Mouse (Mus musculus): Measurements from ENCODE around the gene Slco3a1. TPM values are rescaled to one million over a fixed set of nuclear protein-coding genes. Genes with fewer than 3 reads are reported as not detected.

The Slco3a1 gene
- polyA plus RNA-seq, 1 experiment from 2014 or later = 19.8 TPM

DNA sequence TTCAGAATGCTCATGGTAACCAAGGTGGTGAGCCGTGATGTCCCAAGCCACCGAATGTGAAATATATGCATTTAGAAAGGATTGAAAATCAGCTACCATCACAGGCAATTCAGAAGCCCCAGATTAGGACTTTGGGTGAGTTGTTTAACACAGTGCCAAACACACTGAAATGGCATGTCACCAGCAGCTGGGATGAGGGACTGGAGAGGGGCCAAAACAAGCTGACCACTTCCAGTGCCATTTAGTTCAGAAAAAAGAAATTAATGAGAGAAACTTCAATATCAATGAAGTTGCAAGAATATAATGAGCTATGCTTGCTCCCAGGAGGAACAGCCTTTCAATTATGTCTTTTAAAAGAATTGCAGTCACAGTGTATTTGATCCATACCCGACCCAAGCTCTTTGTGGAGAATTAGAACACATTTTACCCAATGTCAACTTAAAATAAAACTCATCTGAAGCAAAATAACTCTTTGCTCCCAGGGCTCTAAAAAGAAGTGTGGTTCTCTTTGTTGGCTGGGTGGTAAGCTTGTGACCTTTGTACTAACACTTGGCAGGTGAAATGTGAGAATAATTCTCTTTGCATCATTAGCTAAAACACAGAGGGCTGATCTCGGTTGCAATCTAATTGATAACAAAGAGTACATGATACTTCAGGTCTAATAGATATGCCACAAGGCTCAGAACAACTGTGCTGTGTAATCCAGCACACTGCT lies 56.2 kb downstream of the Slco3a1 start:
- 65% methylated on average over 4 of the region's 4 CpGs for WGBS
- H3K4me1 ChIP-seq (replicated peaks; ENCODE audit: insufficient read depth, low read length) = no peaks in the 10 kb centered on the region
- H3K36me3 ChIP-seq (ENCODE audit: insufficient read depth, low read length) = no peaks in the 10 kb centered on the region

DNA sequence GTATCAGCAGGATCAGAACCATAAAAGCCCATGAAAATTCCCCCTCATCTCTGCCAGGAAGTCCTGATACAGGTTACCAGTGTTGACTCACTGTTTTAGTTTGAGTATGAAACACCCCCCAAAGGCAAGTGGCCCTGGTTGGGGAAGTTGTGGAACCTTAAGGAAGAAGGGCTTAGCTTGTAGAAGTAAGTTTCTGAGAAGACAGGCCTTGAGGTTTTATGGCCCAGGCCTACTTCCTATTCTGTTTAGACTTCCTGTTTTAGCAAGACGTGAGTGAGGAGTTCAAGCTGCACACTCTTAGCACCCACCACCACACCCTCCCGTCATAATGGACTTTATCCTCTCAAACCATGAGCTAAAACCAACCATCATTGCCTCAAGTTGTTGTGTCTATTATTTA lies 57.4 kb downstream of the Slco3a1 start:
- Histone ChIP-seq H3K27ac (no peak overlapping the region), H3K27me3 (ENCODE audit: insufficient read depth, low read length) (no peaks in the 10 kb centered on the region), H3K9me3 (replicated peaks; ENCODE audit: low read length) (no peaks in the 10 kb centered on the region), H3K9ac (ENCODE audit: low read depth, low read length) (no peak overlapping the region), H3K4me2 (ENCODE audit: low read length) (no peak overlapping the region), H3K4me3 (replicated peaks; ENCODE audit: low read depth, low read length) (no peak overlapping the region), H3K4me1 (replicated peaks; ENCODE audit: insufficient read depth, low read length) (0 out of 2 replicates have a peak, but pooled peaks cover under 1% of the 10 kb centered on the region), H3K36me3 (ENCODE audit: insufficient read depth, low read length) (no peaks in the 10 kb centered on the region)
- TF ChIP-seq CTCF (IDR thresholded peaks at IDR 0.05; ENCODE audit: low read depth) = no peak
- no peak for ATAC-seq (replicated peaks; ENCODE audit: low FRiP score, low read depth)
- no peak for DNase-seq (ENCODE audit: low spot score)
- 53% methylated on average over 2 of the region's 2 CpGs for WGBS

More for the DNA sequence above, 56.2 kb downstream of the Slco3a1 start:
- Histone ChIP-seq H3K27ac (no peak overlapping the region), H3K4me3 (replicated peaks; ENCODE audit: low read depth, low read length) (no peak overlapping the region), H3K9ac (ENCODE audit: low read depth, low read length) (no peak overlapping the region), H3K4me2 (ENCODE audit: low read length) (no peak overlapping the region), H3K9me3 (replicated peaks; ENCODE audit: low read length) (no peaks in the 10 kb centered on the region), H3K27me3 (ENCODE audit: insufficient read depth, low read length) (no peaks in the 10 kb centered on the region)
- no peak for TF ChIP-seq CTCF (IDR thresholded peaks at IDR 0.05; ENCODE audit: low read depth)
- DNase-seq (ENCODE audit: low spot score) (no peak), ATAC-seq (replicated peaks; ENCODE audit: low FRiP score, low read depth) (no peak)

GRCm38 (mm10) chr7:74495451-74495850 lies 59.1 kb downstream of the Slco3a1 start:
- H3K4me3 ChIP-seq (replicated peaks; ENCODE audit: low read depth, low read length) = no peak overlapping the region
- no peak overlapping the region for H3K9ac ChIP-seq (ENCODE audit: low read depth, low read length)
- no peak for DNase-seq (ENCODE audit: low spot score)
- ATAC-seq (replicated peaks; ENCODE audit: low FRiP score, low read depth) = no peak
- 94% methylated on average over 2 of the region's 2 CpGs for WGBS
- no peak for TF ChIP-seq CTCF (IDR thresholded peaks at IDR 0.05; ENCODE audit: low read depth)
- no peak overlapping the region for H3K27ac ChIP-seq
- H3K9me3 ChIP-seq (replicated peaks; ENCODE audit: low read length) = no peaks in the 10 kb centered on the region
- peaks cover 7% of the 10 kb centered on the region; the same call in 1 of the 2 replicates for H3K4me1 ChIP-seq (replicated peaks; ENCODE audit: insufficient read depth, low read length)
- H3K36me3 ChIP-seq (ENCODE audit: insufficient read depth, low read length) = no peaks in the 10 kb centered on the region
- H3K27me3 ChIP-seq (ENCODE audit: insufficient read depth, low read length) = no peaks in the 10 kb centered on the region
- no peak overlapping the region for H3K4me2 ChIP-seq (ENCODE audit: low read length)

GRCm38 (mm10) chr7:74493775-74494174 lies 60.8 kb downstream of the Slco3a1 start:
- Histone ChIP-seq H3K4me2 (ENCODE audit: low read length) (no peak overlapping the region), H3K4me3 (replicated peaks; ENCODE audit: low read depth, low read length) (no peak overlapping the region), H3K4me1 (replicated peaks; ENCODE audit: insufficient read depth, low read length) (peaks cover 7% of the 10 kb centered on the region; the same call in 1 of the 2 replicates), H3K27ac (no peak overlapping the region), H3K9me3 (replicated peaks; ENCODE audit: low read length) (no peaks in the 10 kb centered on the region), H3K27me3 (ENCODE audit: insufficient read depth, low read length) (no peaks in the 10 kb centered on the region), H3K36me3 (ENCODE audit: insufficient read depth, low read length) (no peaks in the 10 kb centered on the region), H3K9ac (ENCODE audit: low read depth, low read length) (no peak overlapping the region)
- ATAC-seq (replicated peaks; ENCODE audit: low FRiP score, low read depth) (no peak), DNase-seq (ENCODE audit: low spot score) (no peak)
- no peak for TF ChIP-seq CTCF (IDR thresholded peaks at IDR 0.05; ENCODE audit: low read depth)
- WGBS = 62% methylated on average over 1 of the region's 1 CpGs

GRCm38 (mm10) chr7:74491683-74492355 lies 62.8 kb downstream of the Slco3a1 start:
- no peak overlapping the region for H3K9ac ChIP-seq (ENCODE audit: low read depth, low read length)
- H3K4me1 ChIP-seq (replicated peaks; ENCODE audit: insufficient read depth, low read length) = peaks cover 7% of the 10 kb centered on the region; the same call in 1 of the 2 replicates
- DNase-seq (ENCODE audit: low spot score) (no peak), ATAC-seq (replicated peaks; ENCODE audit: low FRiP score, low read depth) (no peak)
- H3K4me2 ChIP-seq (ENCODE audit: low read length) = no peak overlapping the region
- H3K27me3 ChIP-seq (ENCODE audit: insufficient read depth, low read length) = no peaks in the 10 kb centered on the region
- no peak overlapping the region for H3K27ac ChIP-seq
- TF ChIP-seq CTCF (IDR thresholded peaks at IDR 0.05; ENCODE audit: low read depth) = no peak
- H3K9me3 ChIP-seq (replicated peaks; ENCODE audit: low read length) = no peaks in the 10 kb centered on the region
- WGBS = 53% methylated on average over 9 of the region's 9 CpGs
- H3K36me3 ChIP-seq (ENCODE audit: insufficient read depth, low read length) = no peaks in the 10 kb centered on the region
- H3K4me3 ChIP-seq (replicated peaks; ENCODE audit: low read depth, low read length) = no peak overlapping the region

GRCm38 (mm10) chr7:74488141-74488540 lies 66.4 kb downstream of the Slco3a1 start:
- no peaks in the 10 kb centered on the region for H3K36me3 ChIP-seq (ENCODE audit: insufficient read depth, low read length)
- no peaks in the 10 kb centered on the region for H3K9me3 ChIP-seq (replicated peaks; ENCODE audit: low read length)
- no peak overlapping the region for H3K4me2 ChIP-seq (ENCODE audit: low read length)
- H3K27me3 ChIP-seq (ENCODE audit: insufficient read depth, low read length) = no peaks in the 10 kb centered on the region
- WGBS = 92% methylated on average over 3 of the region's 3 CpGs
- DNase-seq (ENCODE audit: low spot score) (no peak), ATAC-seq (replicated peaks; ENCODE audit: low FRiP score, low read depth) (no peak)
- H3K27ac ChIP-seq = no peak overlapping the region
- peaks cover 7% of the 10 kb centered on the region; the same call in 1 of the 2 replicates for H3K4me1 ChIP-seq (replicated peaks; ENCODE audit: insufficient read depth, low read length)
- H3K4me3 ChIP-seq (replicated peaks; ENCODE audit: low read depth, low read length) = no peak overlapping the region
- TF ChIP-seq CTCF (IDR thresholded peaks at IDR 0.05; ENCODE audit: low read depth) = no peak
- H3K9ac ChIP-seq (ENCODE audit: low read depth, low read length) = no peak overlapping the region

Data from kidney, postnatal 0 days (tissue).